Mouse (Mus musculus) liver, embryonic 14.5 days (tissue): ENCODE data around the gene Kank1.
A peak's percentile ranks its signal among the peaks of the same experiment; 100 is the strongest.

ENCODE experiments used
- CTCF ChIP-seq: IDR thresholded peaks from 2 replicates; pipeline ENCODE4 v1.5.1; 2016; ENCODE audit warnings: antibody characterized with exemption, low read depth, control low read depth
- EP300 ChIP-seq: IDR thresholded peaks from 2 replicates; pipeline ENCODE4 v1.6.1; 2016; ENCODE audit warnings: antibody characterized with exemption, low read depth

DNA sequence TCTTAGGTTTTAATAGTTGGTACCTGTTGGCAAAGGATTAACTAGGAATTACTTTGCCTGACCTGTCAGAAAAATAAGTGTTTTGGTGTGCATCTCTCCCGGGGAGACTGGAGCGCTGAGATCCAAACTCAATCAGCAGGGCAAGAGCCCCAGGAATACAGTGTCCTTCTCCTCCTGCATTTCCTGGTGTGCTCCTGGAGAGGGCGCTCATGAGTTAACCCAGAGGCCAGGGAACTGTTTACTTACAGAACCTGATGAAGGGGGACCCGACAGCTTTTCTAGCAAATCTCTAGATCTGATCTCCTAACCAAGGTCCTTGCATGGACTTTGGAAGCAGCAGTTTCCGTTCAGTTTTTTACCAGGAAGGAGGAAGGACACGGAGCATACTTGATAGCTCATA is 90.9 kb downstream of the Kank1 start:
- TF ChIP-seq CTCF (peak; percentile 35; the same call in 1 of the 2 replicates), EP300 (no peak)
